Mouse (Mus musculus) limb, embryonic 13.5 days (tissue): Measurements from ENCODE around the gene Naxe. TPM values are rescaled to one million over a fixed set of nuclear protein-coding genes. Genes with fewer than 3 reads are reported as not detected.

Experiments used
- ATAC-seq: fragments of 200-750 bp; cut with Nextera tagmentation; 2 replicates; pipeline ENCODE4 v1.8.0; 2017; ENCODE audit warnings: low read depth, moderate number of reproducible peaks, moderate TSS enrichment; ENCODE audit not compliant: low FRiP score
- H3K27ac ChIP-seq: fragments of 300-500 bp; sonication (generic); 2 replicates; pipeline ENCODE4 v1.5.1; 2015; ENCODE audit warnings: inconsistent platforms, mild to moderate bottlenecking, moderate library complexity
- H3K27me3 ChIP-seq: fragments of 300-500 bp; sonication (generic); 2 replicates; pipeline ENCODE4 v1.6.1; 2015; ENCODE audit warnings: mild to moderate bottlenecking, inconsistent platforms
- H3K36me3 ChIP-seq: fragments of 300-500 bp; sonication (generic); 2 replicates; pipeline ENCODE4 v1.6.1; 2015; ENCODE audit warnings: inconsistent platforms, mild to moderate bottlenecking, moderate library complexity
- H3K4me1 ChIP-seq: fragments of 300-500 bp; sonication (generic); 2 replicates; pipeline ENCODE4 v1.6.1; 2015; ENCODE audit warnings: inconsistent platforms
- H3K4me2 ChIP-seq: fragments of 300-500 bp; sonication (generic); replicated peaks from 2 replicates; pipeline ENCODE4 v1.6.1; 2015; ENCODE audit warnings: inconsistent platforms, mild to moderate bottlenecking, moderate library complexity
- H3K4me3 ChIP-seq: fragments of 300-500 bp; sonication (generic); 2 replicates; pipeline ENCODE4 v1.5.1; 2015; ENCODE audit warnings: moderate library complexity, mild to moderate bottlenecking, inconsistent platforms
- H3K9ac ChIP-seq: fragments of 300-500 bp; sonication (generic); 2 replicates; pipeline ENCODE4 v1.6.1; 2015; ENCODE audit warnings: mild to moderate bottlenecking, inconsistent platforms
- H3K9me3 ChIP-seq: fragments of 300-500 bp; sonication (generic); 2 replicates; pipeline ENCODE4 v1.6.1; 2016; ENCODE audit warnings: inconsistent platforms
- WGBS: fragments of 180-500 bp; shearing (Covaris S2); methylation state at CpG from one replicate; pipeline ENCODE4 v1.1.7; 2015; 5-methylcytosine and 5-hydroxymethylcytosine counted together
- polyA plus RNA-seq: library from polyadenylated mRNA; unstranded; fragments of >200 nt; fragmentation: Nextera tagmentation; extraction: Ambion mirVana; gene quantifications from 2 replicates; pipeline ENCODE4 v1.2.1, GENCODE M21; 2015

Naxe gene
- polyA plus RNA-seq = 209 and 222 TPM in 2 replicates

DNA sequence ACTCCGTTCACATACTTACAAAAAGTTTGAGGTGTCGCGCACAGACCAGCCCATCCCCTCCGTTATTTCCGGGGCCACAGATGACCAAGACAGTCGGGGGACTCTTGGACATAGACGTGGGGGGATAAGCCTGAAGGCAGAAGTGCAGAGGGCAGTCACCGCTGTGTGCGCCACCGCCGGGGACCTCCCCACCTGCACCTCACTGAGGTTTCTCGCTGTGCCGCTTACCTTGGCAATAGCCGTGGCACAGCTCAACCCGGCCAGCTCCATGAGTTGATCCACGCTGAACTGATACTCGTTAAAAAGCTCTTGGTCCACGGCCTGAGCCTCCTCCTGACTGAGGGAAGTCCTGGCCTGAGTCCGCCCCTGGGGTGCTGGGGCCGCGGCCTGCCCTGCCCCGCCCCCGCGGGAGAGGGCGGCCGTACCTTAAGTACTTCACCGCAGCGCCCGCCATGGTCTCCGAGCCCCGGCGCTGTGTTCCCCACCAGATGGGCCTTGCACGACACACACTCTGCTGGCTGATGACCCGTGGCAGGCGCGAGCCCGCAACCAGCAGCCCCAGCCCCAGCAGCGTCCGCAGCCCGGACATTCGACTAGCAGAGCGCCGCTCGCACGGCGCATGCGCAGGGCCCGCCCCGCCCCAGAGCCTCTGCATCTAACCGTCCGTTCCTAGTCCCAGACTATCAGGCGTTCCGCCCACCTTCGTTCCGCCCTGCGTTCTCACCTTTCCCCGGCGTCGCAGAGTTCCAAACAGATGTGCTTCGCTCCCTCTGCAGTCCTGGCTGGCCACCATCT, at the start of gene Naxe:
Gene Naxe (minus strand): TSS at position 594 of the 795 bp plus-strand sequence.
- Histone ChIP-seq H3K9me3 (no peaks in the 10 kb centered on the region), H3K27ac (peak within 1 kb of the TSS; percentile 69; the same call in 1 of the 2 replicates), H3K4me1 (peaks cover 13% of the 10 kb centered on the region), H3K4me2 (peak within 1 kb of the TSS; percentile 91), H3K27me3 (no peaks in the 10 kb centered on the region), H3K4me3 (peak within 1 kb of the TSS; percentile 86), H3K36me3 (peaks cover 38% of the 10 kb centered on the region), H3K9ac (peak within 1 kb of the TSS; percentile 91)
- WGBS = under 1% methylated on average over 60 of the region's 60 CpGs
- ATAC-seq = peak; percentile 95

DNA sequence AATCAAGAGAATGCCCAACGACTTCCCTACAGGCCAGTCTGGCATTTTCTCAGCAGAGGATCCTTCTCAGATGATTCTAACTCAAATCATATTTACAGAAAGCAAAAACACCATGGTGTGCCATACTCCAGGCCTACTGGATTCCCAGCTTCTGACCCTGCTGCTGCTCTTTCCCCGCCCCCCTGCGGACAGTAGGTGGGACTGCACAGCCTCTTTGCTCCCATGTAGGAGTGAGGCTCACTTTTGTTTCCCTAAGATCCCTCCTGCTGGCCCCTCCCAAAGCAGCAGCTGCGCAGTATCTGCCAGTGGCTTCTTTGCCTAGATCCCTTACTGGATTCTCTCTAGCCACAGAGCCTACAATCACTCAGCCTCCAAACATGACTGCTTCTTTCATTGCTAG, 47.8 kb upstream of the Naxe start:
- Histone ChIP-seq H3K9ac (no peak overlapping the region), H3K27me3 (no peaks in the 10 kb centered on the region), H3K27ac (no peak overlapping the region), H3K4me3 (no peak overlapping the region), H3K36me3 (peaks cover 99% of the 10 kb centered on the region), H3K4me2 (no peak overlapping the region), H3K9me3 (no peaks in the 10 kb centered on the region), H3K4me1 (no peaks in the 10 kb centered on the region)
- 89% methylated on average over 4 of the region's 4 CpGs for WGBS
- no peak for ATAC-seq

DNA sequence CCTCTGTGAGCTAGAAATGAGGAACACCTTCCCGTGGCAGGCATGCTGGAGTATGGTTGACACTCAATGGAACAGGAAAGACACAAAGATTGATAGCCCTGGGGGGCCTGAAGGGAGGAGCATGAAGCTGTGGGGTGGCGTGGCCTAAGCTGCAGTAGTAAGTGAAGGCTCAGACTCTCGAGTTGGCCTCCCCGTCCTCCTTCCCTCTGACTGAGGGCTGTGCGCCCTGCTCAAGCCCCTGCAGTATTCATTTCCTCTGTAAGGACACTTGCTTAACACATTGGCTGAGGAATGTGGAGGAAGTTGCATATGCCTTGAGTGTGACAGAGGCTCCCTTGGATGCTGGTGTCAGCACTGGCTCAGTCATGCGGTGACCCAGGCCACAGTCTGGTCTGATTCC, 44.3 kb upstream of the Naxe start:
- Histone ChIP-seq H3K4me1 (no peaks in the 10 kb centered on the region), H3K27ac (no peak overlapping the region; the same call in 1 of the 2 replicates), H3K4me3 (no peak overlapping the region), H3K4me2 (no peak overlapping the region), H3K27me3 (no peaks in the 10 kb centered on the region), H3K9ac (no peak overlapping the region), H3K36me3 (peaks cover 94% of the 10 kb centered on the region), H3K9me3 (no peaks in the 10 kb centered on the region)
- 82% methylated on average over 6 of the region's 6 CpGs for WGBS
- ATAC-seq = no peak

DNA sequence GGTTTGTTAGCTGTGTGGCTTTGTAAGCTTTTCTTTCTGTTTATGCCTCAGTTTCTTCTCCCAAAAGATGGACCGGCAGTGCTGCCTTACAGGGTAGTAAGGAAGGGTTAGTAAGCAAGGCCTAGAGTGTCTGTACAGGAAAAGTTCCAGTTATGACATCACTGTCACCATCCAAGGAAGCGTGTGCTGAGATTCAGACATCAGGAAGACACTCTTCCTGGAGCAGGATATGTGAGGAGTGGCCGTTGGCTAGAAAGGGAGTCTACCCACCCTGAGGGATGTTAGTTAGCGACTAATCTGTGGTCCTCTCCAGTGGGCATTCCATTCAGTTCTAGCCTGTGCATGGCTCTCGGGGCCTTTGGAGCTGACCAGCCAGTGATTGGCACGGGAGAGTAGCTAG, 43.9 kb upstream of the Naxe start:
- ATAC-seq = no peak
- H3K27me3 ChIP-seq = no peaks in the 10 kb centered on the region
- H3K9me3 ChIP-seq = no peaks in the 10 kb centered on the region
- H3K36me3 ChIP-seq = peaks cover 94% of the 10 kb centered on the region
- no peak overlapping the region for H3K4me3 ChIP-seq
- H3K4me2 ChIP-seq = no peak overlapping the region
- 84% methylated on average over 6 of the region's 6 CpGs for WGBS
- H3K27ac ChIP-seq = no peak overlapping the region; the same call in 1 of the 2 replicates
- no peak overlapping the region for H3K9ac ChIP-seq
- no peaks in the 10 kb centered on the region for H3K4me1 ChIP-seq

DNA sequence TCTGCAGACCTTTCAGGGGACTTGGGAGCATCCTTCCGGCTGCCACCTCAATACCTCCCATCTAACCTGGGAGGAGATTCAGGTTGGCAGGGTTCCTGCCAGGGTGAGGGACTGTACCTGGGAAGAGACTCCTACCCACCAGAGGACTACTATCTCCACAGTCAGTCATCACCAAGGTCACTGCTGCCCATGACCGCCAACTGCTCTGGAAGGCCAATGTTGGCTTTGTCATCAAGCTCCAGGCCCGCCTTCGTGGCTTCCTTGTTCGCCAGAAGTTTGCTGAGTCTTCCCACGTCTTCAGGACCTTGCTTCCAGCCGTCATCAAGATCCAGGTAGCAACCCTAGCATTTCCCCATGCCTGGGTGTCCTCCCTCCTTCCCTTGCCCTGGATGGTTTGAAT, 43.4 kb upstream of the Naxe start:
- Histone ChIP-seq H3K9ac (no peak overlapping the region), H3K27me3 (no peaks in the 10 kb centered on the region), H3K4me3 (no peak overlapping the region), H3K4me1 (no peaks in the 10 kb centered on the region), H3K9me3 (no peaks in the 10 kb centered on the region), H3K36me3 (peaks cover 94% of the 10 kb centered on the region), H3K4me2 (no peak overlapping the region), H3K27ac (no peak overlapping the region; the same call in 1 of the 2 replicates)
- no peak for ATAC-seq
- WGBS = 92% methylated on average over 7 of the region's 7 CpGs

DNA sequence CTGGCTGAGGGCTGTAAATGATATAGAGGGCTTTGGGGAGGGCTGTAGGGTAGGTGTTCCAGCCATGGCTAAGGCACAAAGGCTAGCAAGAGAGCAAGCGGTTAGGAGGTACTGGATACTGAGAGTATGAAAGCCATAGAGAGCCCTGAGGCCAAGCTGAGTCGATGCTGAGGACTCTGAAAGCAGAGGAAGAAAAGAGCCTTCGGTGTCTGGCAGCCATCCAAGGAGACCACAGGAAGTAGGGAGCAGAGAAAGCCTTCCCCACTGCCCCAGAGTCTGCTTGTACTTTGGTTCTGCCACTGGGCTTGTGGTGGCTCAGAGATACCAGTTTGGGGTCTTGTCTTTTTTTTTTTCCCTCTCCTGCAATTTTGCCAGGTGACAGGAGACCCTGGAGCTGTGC, 42.0 kb upstream of the Naxe start:
- no peak overlapping the region for H3K4me3 ChIP-seq
- no peak overlapping the region for H3K27ac ChIP-seq

DNA sequence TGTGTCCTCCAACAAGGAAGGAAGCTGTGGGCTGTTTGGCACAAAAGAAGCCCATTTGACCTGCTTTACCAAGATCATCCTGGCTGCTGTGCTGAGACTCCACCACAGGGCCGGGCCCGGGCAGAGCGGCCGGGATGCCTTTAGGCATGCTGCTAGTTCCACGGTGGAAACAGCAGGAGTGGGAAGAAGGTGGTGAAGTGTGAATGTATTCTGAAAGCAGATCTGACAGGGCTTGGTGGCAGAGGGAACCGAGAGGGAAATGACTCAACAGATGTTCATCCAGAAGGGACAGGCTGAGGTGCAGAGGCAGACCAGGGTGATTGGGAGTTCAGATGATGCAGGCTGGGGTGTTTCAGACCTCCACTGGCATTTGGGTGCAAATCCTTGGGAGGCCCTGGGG, 39.4 kb upstream of the Naxe start:
- Histone ChIP-seq H3K9me3 (no peaks in the 10 kb centered on the region), H3K9ac (no peak overlapping the region), H3K27ac (no peak overlapping the region), H3K4me3 (no peak overlapping the region), H3K27me3 (no peaks in the 10 kb centered on the region), H3K36me3 (peaks cover 90% of the 10 kb centered on the region), H3K4me2 (no peak overlapping the region), H3K4me1 (no peaks in the 10 kb centered on the region)
- ATAC-seq = no peak
- WGBS = 83% methylated on average over 6 of the region's 6 CpGs

More for the DNA sequence above, 42.0 kb upstream of the Naxe start:
- Histone ChIP-seq H3K4me2 (no peak overlapping the region), H3K9me3 (no peaks in the 10 kb centered on the region), H3K9ac (no peak overlapping the region), H3K27me3 (no peaks in the 10 kb centered on the region), H3K4me1 (no peaks in the 10 kb centered on the region), H3K36me3 (peaks cover 90% of the 10 kb centered on the region)
- 86% methylated on average over 3 of the region's 3 CpGs for WGBS
- no peak for ATAC-seq

DNA sequence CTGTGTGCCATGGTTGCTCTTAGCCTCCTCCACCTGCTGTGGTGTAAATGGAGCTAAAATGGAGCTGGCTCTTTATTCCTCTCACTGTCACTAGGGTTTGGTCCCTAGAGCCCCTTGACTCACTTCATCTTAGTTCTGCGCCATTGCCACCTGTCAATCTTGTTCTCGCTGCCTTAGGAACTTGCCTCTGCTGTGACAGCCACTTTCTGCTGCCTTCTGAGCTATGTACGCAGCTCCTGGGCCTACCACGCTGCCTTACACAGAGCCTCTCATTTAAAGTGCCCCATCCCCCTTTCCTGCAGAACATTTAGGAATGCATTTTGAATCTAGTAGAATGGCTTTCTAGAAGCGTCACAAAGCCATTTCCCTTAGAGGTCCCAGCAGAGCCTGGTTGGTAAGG, 35.8 kb upstream of the Naxe start:
- Histone ChIP-seq H3K27me3 (no peaks in the 10 kb centered on the region), H3K4me1 (no peaks in the 10 kb centered on the region), H3K4me2 (no peak overlapping the region), H3K4me3 (no peak overlapping the region), H3K27ac (no peak overlapping the region), H3K9ac (no peak overlapping the region), H3K9me3 (no peaks in the 10 kb centered on the region), H3K36me3 (peaks cover 92% of the 10 kb centered on the region)
- WGBS = 91% methylated on average over 5 of the region's 5 CpGs
- no peak for ATAC-seq

DNA sequence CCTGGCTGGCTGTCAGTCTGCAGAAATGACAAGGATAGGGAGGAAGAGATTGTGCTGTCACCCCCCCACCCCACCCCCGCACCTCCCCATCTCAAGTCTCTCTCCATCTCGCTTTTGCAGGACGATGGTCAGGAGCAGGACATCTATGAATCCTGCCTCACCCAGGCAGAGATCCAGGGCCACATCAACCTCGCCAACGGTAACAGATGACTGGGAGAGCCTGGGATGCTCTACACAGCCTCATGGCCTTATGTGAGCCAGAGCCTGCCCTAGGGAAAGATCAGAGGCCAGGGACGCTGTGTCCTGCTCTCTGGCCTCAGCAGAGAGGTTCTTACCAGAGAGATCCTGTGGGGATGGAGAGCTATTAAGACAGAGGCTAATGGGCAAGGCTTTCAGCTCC, 32.3 kb upstream of the Naxe start:
- peaks cover 87% of the 10 kb centered on the region for H3K36me3 ChIP-seq
- H3K4me2 ChIP-seq = no peak overlapping the region
- H3K9ac ChIP-seq = no peak overlapping the region
- no peak overlapping the region for H3K4me3 ChIP-seq
- no peak for ATAC-seq
- no peaks in the 10 kb centered on the region for H3K9me3 ChIP-seq
- no peak overlapping the region for H3K27ac ChIP-seq
- no peaks in the 10 kb centered on the region for H3K27me3 ChIP-seq
- no peaks in the 10 kb centered on the region for H3K4me1 ChIP-seq
- 91% methylated on average over 6 of the region's 6 CpGs for WGBS

DNA sequence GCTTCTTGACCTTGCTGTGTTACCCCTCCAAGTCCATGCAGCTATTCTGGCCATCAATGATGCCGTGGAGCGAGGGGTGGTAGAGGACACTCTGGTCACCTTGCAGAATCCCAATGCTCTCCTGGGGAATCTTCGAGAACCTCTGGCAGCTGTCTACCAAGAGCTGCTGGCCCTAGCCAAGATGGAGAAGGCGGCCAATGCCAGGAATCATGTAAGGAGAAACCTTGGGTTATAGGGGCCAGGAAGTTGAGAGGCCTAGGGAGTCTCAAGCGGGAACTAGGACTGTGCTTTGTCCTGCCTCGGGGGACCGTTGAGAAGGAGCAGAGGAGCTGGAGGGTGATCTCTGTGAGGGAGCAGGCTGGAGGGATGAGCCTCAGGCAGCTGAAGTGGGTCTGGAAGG, 31.8 kb upstream of the Naxe start:
- Histone ChIP-seq H3K4me1 (no peaks in the 10 kb centered on the region), H3K9me3 (no peaks in the 10 kb centered on the region), H3K4me3 (no peak overlapping the region), H3K4me2 (no peak overlapping the region), H3K9ac (no peak overlapping the region), H3K27ac (no peak overlapping the region), H3K36me3 (peaks cover 85% of the 10 kb centered on the region), H3K27me3 (no peaks in the 10 kb centered on the region)
- WGBS = 91% methylated on average over 7 of the region's 7 CpGs
- no peak for ATAC-seq

DNA sequence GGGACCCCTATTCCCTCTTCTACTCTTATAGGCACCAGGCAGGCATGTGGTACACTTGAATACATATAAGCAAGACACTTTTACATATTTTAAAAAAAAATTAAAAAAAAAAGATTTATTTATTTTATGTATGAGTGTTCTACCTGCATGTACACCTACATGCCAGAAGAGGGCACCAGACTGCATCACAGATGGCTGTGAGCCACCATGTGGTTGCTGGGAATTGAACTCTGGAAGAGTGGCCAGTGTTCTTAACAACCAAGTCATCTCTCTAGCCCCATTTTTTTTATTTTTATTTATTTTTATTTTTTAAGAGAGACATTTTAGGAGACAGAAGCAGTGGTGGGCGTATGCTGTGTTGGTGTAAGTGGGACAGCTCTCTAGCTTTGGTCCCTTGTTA, 29.4 kb upstream of the Naxe start:
- Histone ChIP-seq H3K27me3 (no peaks in the 10 kb centered on the region), H3K9ac (no peak overlapping the region), H3K4me3 (no peak overlapping the region), H3K36me3 (peaks cover 75% of the 10 kb centered on the region), H3K9me3 (no peaks in the 10 kb centered on the region), H3K4me1 (peaks cover 6% of the 10 kb centered on the region), H3K27ac (no peak overlapping the region), H3K4me2 (no peak overlapping the region)
- ATAC-seq = no peak
- 93% methylated on average over 1 of the region's 1 CpGs for WGBS

DNA sequence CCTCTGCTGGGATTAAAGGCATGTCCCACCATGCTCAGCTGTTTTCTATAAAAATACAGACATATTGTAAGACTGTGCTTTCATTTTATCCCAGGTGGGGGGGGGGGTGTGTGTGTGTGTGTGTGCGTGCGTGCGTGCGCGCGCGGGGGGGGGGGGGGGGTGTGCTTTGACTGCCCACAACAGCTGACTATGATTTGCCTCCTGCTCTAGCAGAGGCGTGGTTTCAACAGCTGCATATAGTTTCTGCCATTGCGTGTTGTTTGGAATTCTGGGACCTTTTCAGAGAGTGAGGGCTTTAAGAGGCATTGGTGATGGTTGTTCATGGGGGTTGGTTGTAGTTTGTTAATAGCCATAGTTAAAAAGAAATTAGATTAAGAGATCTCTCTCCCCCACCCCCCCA, 27.2 kb upstream of the Naxe start:
- Histone ChIP-seq H3K36me3 (peaks cover 52% of the 10 kb centered on the region), H3K27me3 (no peaks in the 10 kb centered on the region), H3K4me3 (no peak overlapping the region), H3K27ac (no peak overlapping the region), H3K4me2 (no peak overlapping the region), H3K9me3 (no peaks in the 10 kb centered on the region), H3K9ac (no peak overlapping the region), H3K4me1 (peaks cover 17% of the 10 kb centered on the region)
- WGBS = 63% methylated on average over 5 of the region's 9 CpGs
- ATAC-seq = no peak

DNA sequence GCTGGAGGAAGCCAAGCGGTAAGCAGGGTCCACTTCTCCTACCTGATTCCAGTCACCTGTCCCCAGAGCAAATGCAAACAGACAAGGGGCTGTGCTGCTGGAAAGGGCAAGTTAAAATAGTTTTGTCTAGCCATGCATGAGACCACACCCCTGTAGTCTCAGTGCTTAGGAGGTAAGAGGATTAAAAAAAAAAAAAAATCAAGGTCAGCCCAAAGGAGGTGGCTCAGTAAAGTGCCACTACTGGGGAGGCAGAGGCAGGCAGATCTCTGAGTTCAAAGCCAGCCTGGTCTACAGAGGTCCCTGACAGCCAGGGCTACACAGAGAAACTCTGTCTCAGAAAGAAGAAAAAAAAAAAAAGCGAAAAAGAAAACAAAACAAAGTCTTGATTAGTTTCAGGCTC, 25.7 kb upstream of the Naxe start:
- H3K4me3 ChIP-seq = no peak overlapping the region
- H3K9ac ChIP-seq = no peak overlapping the region
- WGBS = 94% methylated on average over 2 of the region's 2 CpGs
- peaks cover 17% of the 10 kb centered on the region for H3K4me1 ChIP-seq
- no peak overlapping the region for H3K27ac ChIP-seq
- H3K27me3 ChIP-seq = no peaks in the 10 kb centered on the region
- no peak for ATAC-seq
- H3K9me3 ChIP-seq = no peaks in the 10 kb centered on the region
- H3K36me3 ChIP-seq = peaks cover 38% of the 10 kb centered on the region
- H3K4me2 ChIP-seq = no peak overlapping the region
